Mouse (Mus musculus) CH12.LX (cell line): Measurements from ENCODE around the gene Bpifb9b.
"Not testable (repeated sequence)": the region's sequence is repeated elsewhere in the genome, so short reads cannot be mapped to it uniquely, and the experiment has no call there.

Experiments used
- BHLHE40 ChIP-seq: IDR thresholded peaks from 2 replicates; pipeline ENCODE4 v1.6.1; 2011; ENCODE audit warnings: mild to moderate bottlenecking, low read depth, low read length, improper control_type of control experiment
- CHD1 ChIP-seq: IDR thresholded peaks from 2 replicates; pipeline ENCODE4 v1.6.1; 2012; ENCODE audit warnings: low read depth, low read length, improper control_type of control experiment, inconsistent platforms
- CTCF ChIP-seq, 2 experiments: IDR thresholded peaks in 1 of 2; conservative IDR thresholded peaks in 1 of 2; 2 replicates each; pipeline ENCODE4 v1.5.1; 2011 to 2012; ENCODE audit warnings: low read depth in 2 of 2, low read length in 2 of 2, improper control_type of control experiment in 1 of 2, inconsistent platforms in 1 of 2, mild to moderate bottlenecking in 1 of 2, moderate library complexity in 1 of 2
- E2F4 ChIP-seq: IDR thresholded peaks from 2 replicates; pipeline ENCODE4 v1.6.1; 2011; ENCODE audit warnings: low read depth, low read length, improper control_type of control experiment; ENCODE audit not compliant: insufficient replicate concordance
- EP300 ChIP-seq: IDR thresholded peaks from 2 replicates; pipeline ENCODE4 v1.6.1; 2011; ENCODE audit warnings: low read length, improper control_type of control experiment
- JUND ChIP-seq: conservative IDR thresholded peaks from 2 replicates; pipeline ENCODE4 v1.6.1; 2011; ENCODE audit warnings: low read depth, low read length, improper control_type of control experiment
- MAX ChIP-seq: IDR thresholded peaks from 2 replicates; pipeline ENCODE4 v1.6.1; 2011; ENCODE audit warnings: low read length, improper control_type of control experiment
- POLR2A ChIP-seq: IDR thresholded peaks from 2 replicates; pipeline ENCODE4 v1.6.1; 2011; ENCODE audit warnings: low read depth, mild to moderate bottlenecking, improper control_type of control experiment, low read length
- SIN3A ChIP-seq: IDR thresholded peaks from 2 replicates; pipeline ENCODE4 v1.6.1; 2012; ENCODE audit warnings: low read length, improper control_type of control experiment, inconsistent platforms
- TBP ChIP-seq: conservative IDR thresholded peaks from 2 replicates; pipeline ENCODE4 v1.6.1; 2011; ENCODE audit warnings: low read depth, low read length, improper control_type of control experiment
- USF1 ChIP-seq: IDR thresholded peaks from 2 replicates; pipeline ENCODE4 v1.6.1; 2014; ENCODE audit warnings: low read depth, mild to moderate bottlenecking, inconsistent platforms, low read length, improper control_type of control experiment

DNA sequence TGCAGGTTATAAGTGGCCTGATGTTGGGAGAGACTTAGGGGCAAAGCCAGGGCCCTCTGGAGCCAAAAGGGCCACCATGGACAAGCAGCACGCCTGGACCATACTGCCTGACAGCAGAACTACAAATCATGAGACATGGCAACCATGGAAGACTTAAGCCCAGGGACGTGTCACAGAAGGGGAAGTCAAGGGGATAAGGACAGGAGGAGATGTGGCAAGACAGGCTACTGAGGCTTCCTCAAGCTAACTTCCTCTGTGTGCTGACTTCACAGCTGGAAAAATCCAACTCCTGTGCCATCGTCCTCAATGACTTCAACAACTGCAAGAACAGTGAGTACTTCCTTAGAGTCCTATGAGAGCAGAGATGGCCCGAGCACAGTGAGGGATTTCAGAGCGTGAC, 6.7 kb downstream of the Bpifb9b start:
- not testable (repeated sequence) for TF ChIP-seq CTCF (conservative IDR thresholded peaks at IDR 0.05 in 1 of 2, IDR thresholded peaks at IDR 0.05 in 1 of 2; ENCODE audit: low read depth in 2 of 2, low read length in 2 of 2); EP300; JUND; USF1; MAX; TBP; E2F4; CHD1; POLR2A; SIN3A; BHLHE40
